Mouse (Mus musculus): ENCODE measurements around the gene Ppard. TPM values are rescaled to one million over a fixed set of nuclear protein-coding genes. Genes with fewer than 3 reads are reported as not detected.

Gene Ppard
- polyA plus RNA-seq, 1 experiment from 2014 or later, result 3.5 TPM

- Histone ChIP-seq H3K9me3 (ENCODE audit: control insufficient read depth, low read length) (no peaks in the 10 kb centered on the region), H3K4me3 (ENCODE audit: low read depth, low read length) (no peak overlapping the region), H3K27me3 (ENCODE audit: control insufficient read depth, insufficient read depth, low read length) (no peaks in the 10 kb centered on the region), H3K4me1 (replicated peaks; ENCODE audit: control insufficient read depth, insufficient read depth, low read length) (peaks cover 5% of the 10 kb centered on the region), H3K4me2 (replicated peaks; ENCODE audit: low read depth, low read length) (no peak overlapping the region), H3K9ac (ENCODE audit: low read depth, low read length) (no peak overlapping the region), H3K36me3 (ENCODE audit: control insufficient read depth, insufficient read depth, low read length) (no peaks in the 10 kb centered on the region), H3K27ac (ENCODE audit: low read depth, low read length) (no peak overlapping the region)
- WGBS, result 62% methylated on average over 3 of the region's 3 CpGs
- DNase-seq (ENCODE audit: low spot score) (no peak), ATAC-seq (ENCODE audit: low FRiP score) (no peak)
Measured at GRCm38 (mm10) chr17:28300850-28301249, 68.3 kb downstream of the Ppard start.

DNA sequence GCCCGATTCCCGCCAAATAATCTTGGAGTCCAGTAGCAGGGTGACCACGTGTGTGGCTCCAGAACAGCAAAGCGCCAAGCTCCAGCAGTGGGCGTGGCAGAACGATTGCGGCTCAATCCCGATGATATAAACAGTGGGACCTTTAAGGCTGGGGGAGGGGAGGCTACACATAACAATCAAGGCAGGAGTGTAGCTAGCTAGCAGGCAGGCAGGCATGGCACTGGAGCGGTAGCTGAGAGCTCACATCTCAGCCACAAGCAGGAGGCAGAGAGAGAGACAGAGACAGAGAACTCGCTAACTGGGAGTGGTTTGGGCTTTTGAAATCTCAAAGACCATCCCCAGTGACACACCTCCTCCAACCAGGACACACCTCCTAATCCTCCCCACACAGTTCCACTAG, 72.7 kb downstream of the Ppard start:
- Histone ChIP-seq H3K36me3 (ENCODE audit: control insufficient read depth, insufficient read depth, low read length) (no peaks in the 10 kb centered on the region), H3K9ac (ENCODE audit: low read depth, low read length) (no peak overlapping the region), H3K27ac (ENCODE audit: low read depth, low read length) (no peak overlapping the region), H3K4me2 (replicated peaks; ENCODE audit: low read depth, low read length) (no peak overlapping the region), H3K27me3 (ENCODE audit: control insufficient read depth, insufficient read depth, low read length) (no peaks in the 10 kb centered on the region), H3K4me3 (ENCODE audit: low read depth, low read length) (no peak overlapping the region), H3K4me1 (replicated peaks; ENCODE audit: control insufficient read depth, insufficient read depth, low read length) (peaks cover 2% of the 10 kb centered on the region; the same call in 1 of the 2 replicates), H3K9me3 (ENCODE audit: control insufficient read depth, low read length) (no peaks in the 10 kb centered on the region)
- 55% methylated on average over 10 of the region's 10 CpGs for whole genome bisulfite sequencing
- DNase-seq (ENCODE audit: low spot score), result no peak
- ATAC-seq (ENCODE audit: low FRiP score), result no peak

- WGBS, result 17% methylated on average over 18 of the region's 18 CpGs
- H3K4me1 ChIP-seq (replicated peaks; ENCODE audit: control insufficient read depth, insufficient read depth, low read length), result no peaks in the 10 kb centered on the region; the same call in 1 of the 2 replicates
- H3K36me3 ChIP-seq (ENCODE audit: control insufficient read depth, insufficient read depth, low read length), result no peaks in the 10 kb centered on the region
- peak; percentile 95 for DNase-seq (ENCODE audit: low spot score)
- no peaks in the 10 kb centered on the region for H3K9me3 ChIP-seq (ENCODE audit: control insufficient read depth, low read length)
- no peaks in the 10 kb centered on the region for H3K27me3 ChIP-seq (ENCODE audit: control insufficient read depth, insufficient read depth, low read length)
- H3K27ac ChIP-seq (ENCODE audit: low read depth, low read length), result no peak overlapping the region
- H3K4me3 ChIP-seq (ENCODE audit: low read depth, low read length), result no peak overlapping the region
- no peak for ATAC-seq (ENCODE audit: low FRiP score)
- no peak overlapping the region for H3K9ac ChIP-seq (ENCODE audit: low read depth, low read length)
- no peak overlapping the region for H3K4me2 ChIP-seq (replicated peaks; ENCODE audit: low read depth, low read length)
Measured at GRCm38 (mm10) chr17:28308297-28309195, 76.0 kb downstream of the Ppard start.

GRCm38 (mm10) chr17:28310831-28311230, 78.3 kb downstream of the Ppard start:
- H3K27me3 ChIP-seq (ENCODE audit: control insufficient read depth, insufficient read depth, low read length), result no peaks in the 10 kb centered on the region
- no peak overlapping the region for H3K9ac ChIP-seq (ENCODE audit: low read depth, low read length)
- peaks cover 3% of the 10 kb centered on the region; the same call in 1 of the 2 replicates for H3K4me1 ChIP-seq (replicated peaks; ENCODE audit: control insufficient read depth, insufficient read depth, low read length)
- no peak overlapping the region for H3K4me3 ChIP-seq (ENCODE audit: low read depth, low read length)
- H3K4me2 ChIP-seq (replicated peaks; ENCODE audit: low read depth, low read length), result no peak overlapping the region
- no peak for DNase-seq (ENCODE audit: low spot score)
- no peaks in the 10 kb centered on the region for H3K36me3 ChIP-seq (ENCODE audit: control insufficient read depth, insufficient read depth, low read length)
- no peak overlapping the region for H3K27ac ChIP-seq (ENCODE audit: low read depth, low read length)
- 87% methylated on average over 3 of the region's 3 CpGs for WGBS
- H3K9me3 ChIP-seq (ENCODE audit: control insufficient read depth, low read length), result no peaks in the 10 kb centered on the region
- ATAC-seq (ENCODE audit: low FRiP score), result no peak

GRCm38 (mm10) chr17:28311366-28312132, 79.0 kb downstream of the Ppard start:
- ATAC-seq (ENCODE audit: low FRiP score), result no peak
- no peak overlapping the region for H3K4me2 ChIP-seq (replicated peaks; ENCODE audit: low read depth, low read length)
- no peaks in the 10 kb centered on the region for H3K9me3 ChIP-seq (ENCODE audit: control insufficient read depth, low read length)
- no peak for DNase-seq (ENCODE audit: low spot score)
- 76% methylated on average over 5 of the region's 5 CpGs for WGBS
- H3K27me3 ChIP-seq (ENCODE audit: control insufficient read depth, insufficient read depth, low read length), result no peaks in the 10 kb centered on the region
- no peak overlapping the region for H3K9ac ChIP-seq (ENCODE audit: low read depth, low read length)
- H3K36me3 ChIP-seq (ENCODE audit: control insufficient read depth, insufficient read depth, low read length), result no peaks in the 10 kb centered on the region
- H3K4me1 ChIP-seq (replicated peaks; ENCODE audit: control insufficient read depth, insufficient read depth, low read length), result peaks cover 3% of the 10 kb centered on the region; the same call in 1 of the 2 replicates
- H3K4me3 ChIP-seq (ENCODE audit: low read depth, low read length), result no peak overlapping the region
- no peak overlapping the region for H3K27ac ChIP-seq (ENCODE audit: low read depth, low read length)

- ATAC-seq (ENCODE audit: low FRiP score) (peak; percentile 39; the same call in 1 of the 2 replicates), DNase-seq (ENCODE audit: low spot score) (peak; percentile 52)
- no peaks in the 10 kb centered on the region for H3K36me3 ChIP-seq (ENCODE audit: control insufficient read depth, insufficient read depth, low read length)
- H3K4me1 ChIP-seq (replicated peaks; ENCODE audit: control insufficient read depth, insufficient read depth, low read length), result peaks cover 3% of the 10 kb centered on the region; the same call in 1 of the 2 replicates
- peak overlapping the region; percentile 23; the same call in 1 of the 2 replicates for H3K4me2 ChIP-seq (replicated peaks; ENCODE audit: low read depth, low read length)
- H3K9ac ChIP-seq (ENCODE audit: low read depth, low read length), result no peak overlapping the region
- no peak overlapping the region for H3K27ac ChIP-seq (ENCODE audit: low read depth, low read length)
- no peaks in the 10 kb centered on the region for H3K9me3 ChIP-seq (ENCODE audit: control insufficient read depth, low read length)
- WGBS, result 28% methylated on average over 17 of the region's 17 CpGs
- H3K4me3 ChIP-seq (ENCODE audit: low read depth, low read length), result peak overlapping the region; percentile 81
- no peaks in the 10 kb centered on the region for H3K27me3 ChIP-seq (ENCODE audit: control insufficient read depth, insufficient read depth, low read length)
Measured at GRCm38 (mm10) chr17:28312232-28313211, 80.0 kb downstream of the Ppard start.

DNA sequence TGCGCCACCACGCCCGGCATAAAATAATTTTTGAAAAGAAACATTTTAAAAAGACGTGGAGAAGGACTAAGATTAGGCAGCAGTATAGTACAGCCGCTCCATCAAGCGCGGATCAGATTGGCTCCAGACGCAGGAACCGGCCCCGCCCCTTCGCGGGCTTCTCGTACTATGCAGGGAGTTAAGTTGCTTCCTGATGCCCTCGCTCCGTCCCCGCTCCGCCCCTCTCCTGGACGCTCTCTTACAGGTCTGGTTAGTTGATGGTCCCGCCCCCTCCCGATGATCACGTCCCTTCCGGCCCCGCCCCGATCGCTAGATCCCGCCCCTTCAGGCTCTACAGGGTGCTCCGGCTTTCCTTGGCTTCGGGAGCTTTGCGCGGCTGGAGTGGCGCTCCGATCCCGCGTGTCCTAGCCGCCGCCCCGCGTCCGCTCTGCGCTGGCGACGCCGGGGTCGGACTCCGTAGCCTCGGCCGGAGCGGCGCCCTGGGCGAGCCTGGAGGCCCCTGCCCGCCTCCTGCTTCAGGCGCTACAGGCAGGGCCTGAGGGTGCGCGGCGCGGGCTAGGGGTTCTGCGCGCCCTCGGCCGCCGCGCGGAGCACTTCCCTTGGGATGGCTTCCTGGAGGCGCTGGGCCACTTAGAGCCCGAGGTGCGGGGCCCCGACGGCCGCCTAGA, 80.8 kb downstream of the Ppard start, which contains the start of gene Fance:
TSS of gene Fance (plus strand) at position 308 of the 668 bp plus-strand sequence.
- peaks cover 4% of the 10 kb centered on the region; the same call in 1 of the 2 replicates for H3K36me3 ChIP-seq (ENCODE audit: control insufficient read depth, insufficient read depth, low read length)
- H3K9me3 ChIP-seq (ENCODE audit: control insufficient read depth, low read length), result no peaks in the 10 kb centered on the region
- DNase-seq (ENCODE audit: low spot score), result peak; percentile 99
- peak within 1 kb of the TSS; percentile 92 for H3K9ac ChIP-seq (ENCODE audit: low read depth, low read length)
- WGBS, result under 1% methylated on average over 68 of the region's 69 CpGs
- peak; percentile 99 for ATAC-seq (ENCODE audit: low FRiP score)
- H3K4me2 ChIP-seq (replicated peaks; ENCODE audit: low read depth, low read length), result peak within 1 kb of the TSS; percentile 94
- H3K27me3 ChIP-seq (ENCODE audit: control insufficient read depth, insufficient read depth, low read length), result no peaks in the 10 kb centered on the region
- H3K4me1 ChIP-seq (replicated peaks; ENCODE audit: control insufficient read depth, insufficient read depth, low read length), result 0 out of 2 replicates have a peak, but pooled peaks cover 3% of the 10 kb centered on the region
- peak within 1 kb of the TSS; percentile 81 for H3K4me3 ChIP-seq (ENCODE audit: low read depth, low read length)
- H3K27ac ChIP-seq (ENCODE audit: low read depth, low read length), result peak within 1 kb of the TSS; percentile 75
